Mouse (Mus musculus) activated CD4-positive, CD25-positive, alpha-beta regulatory T cell (primary cell): ENCODE measurements around the gene Sry. TPM values are rescaled to one million over a fixed set of nuclear protein-coding genes. Genes with fewer than 3 reads are reported as not detected.

Source experiments
- polyA plus RNA-seq, 2 experiments: library from polyadenylated mRNA; unstranded; fragments of 100-300 nt; shearing (Covaris generic); gene quantifications; one replicate each; pipeline ENCODE4 v1.2.1; 2017

Gene Sry
- polyA plus RNA-seq, result not detected

DNA sequence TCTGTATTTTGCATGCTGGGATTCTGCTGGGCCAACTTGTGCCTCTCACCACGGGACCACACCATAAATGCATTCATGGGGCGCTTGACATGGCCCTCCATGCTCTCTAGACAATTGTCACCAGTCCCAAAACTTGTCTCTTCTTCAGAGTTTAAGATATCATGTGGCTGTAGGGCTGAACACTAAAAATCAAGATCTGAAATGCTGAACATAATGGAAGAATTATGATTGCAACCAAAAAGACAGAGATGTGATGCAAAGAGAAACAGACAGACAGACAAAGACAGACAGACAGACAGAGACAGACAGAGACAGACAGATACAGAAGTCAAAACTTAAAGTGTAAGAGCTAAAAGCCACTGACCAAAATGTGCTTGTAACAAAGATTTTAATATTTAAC is at the start of gene Sry:
TSS of gene Sry (minus strand) at position 101 of the 400 bp plus-strand sequence.

Other genes starting within 250 kb of the Sry start
- gene H2al2c, start 64.6 kb downstream of the Sry start, polyA plus RNA-seq, result not detected
- gene H2al2b, start 57.0 kb upstream of the Sry start, polyA plus RNA-seq, result not detected
- gene Gm4064, start 132.5 kb upstream of the Sry start, polyA plus RNA-seq, result not detected
- gene Rbmy, start 167.0 kb upstream of the Sry start, polyA plus RNA-seq, result not detected
- gene Gm10256, start 167.0 kb upstream of the Sry start, polyA plus RNA-seq, result not detected
- gene Gm10352, start 237.3 kb upstream of the Sry start, polyA plus RNA-seq, result not detected